Mouse (Mus musculus) liver, adult (tissue): ENCODE measurements around the gene Polr3gl.

Experiments
- GATA4 ChIP-seq: IDR thresholded peaks from 2 replicates; pipeline ENCODE4 v1.6.1; 2014; ENCODE audit warnings: mild to moderate bottlenecking, low read length; ENCODE audit not compliant: insufficient replicate concordance

Polr3gl gene

DNA sequence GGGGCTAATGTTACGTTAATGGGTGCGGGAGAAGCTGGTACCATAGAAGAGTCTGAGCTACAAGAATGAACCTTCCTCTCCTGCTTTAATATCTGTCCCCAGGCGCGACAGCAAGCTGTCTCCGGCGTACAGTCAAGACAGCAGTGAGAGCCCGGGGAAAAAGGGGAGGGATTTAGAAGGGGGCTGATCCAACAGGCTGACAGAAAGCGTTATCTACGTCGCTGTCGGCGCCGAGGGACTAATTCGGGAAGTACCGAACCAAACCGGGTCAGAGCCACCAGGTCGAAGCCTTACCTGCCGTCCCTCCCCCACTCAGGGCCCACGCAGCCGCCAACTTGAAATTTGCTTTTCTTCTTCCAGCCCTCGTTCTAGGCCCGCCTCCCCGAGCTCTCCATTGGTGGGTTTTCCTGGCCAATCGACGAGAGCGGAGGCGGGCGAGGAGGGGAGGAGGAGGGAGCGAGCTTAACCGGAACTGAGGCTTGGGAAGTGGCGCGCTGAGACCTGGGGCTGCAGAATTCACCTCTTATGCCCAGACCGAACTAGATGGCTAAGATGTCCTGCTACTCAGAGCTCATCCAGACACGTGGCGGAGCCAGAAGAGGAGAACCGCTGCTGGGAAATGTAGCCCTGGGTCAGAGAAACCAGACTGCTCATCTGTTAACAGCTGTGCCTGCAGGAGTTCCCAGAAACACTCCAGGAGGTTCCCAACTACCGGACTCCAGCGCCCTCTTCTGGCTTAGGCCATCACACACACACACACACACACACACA, at the start of gene Polr3gl:
Gene Polr3gl (minus strand): TSS at position 392 of the 771 bp plus-strand sequence.
- TF ChIP-seq GATA4 = peak; percentile 77; the same call in 1 of the 2 replicates

- no peak for TF ChIP-seq GATA4
Observed at GRCm38 (mm10) chr3:96639219-96639618, 45.2 kb upstream of the Polr3gl start.

DNA sequence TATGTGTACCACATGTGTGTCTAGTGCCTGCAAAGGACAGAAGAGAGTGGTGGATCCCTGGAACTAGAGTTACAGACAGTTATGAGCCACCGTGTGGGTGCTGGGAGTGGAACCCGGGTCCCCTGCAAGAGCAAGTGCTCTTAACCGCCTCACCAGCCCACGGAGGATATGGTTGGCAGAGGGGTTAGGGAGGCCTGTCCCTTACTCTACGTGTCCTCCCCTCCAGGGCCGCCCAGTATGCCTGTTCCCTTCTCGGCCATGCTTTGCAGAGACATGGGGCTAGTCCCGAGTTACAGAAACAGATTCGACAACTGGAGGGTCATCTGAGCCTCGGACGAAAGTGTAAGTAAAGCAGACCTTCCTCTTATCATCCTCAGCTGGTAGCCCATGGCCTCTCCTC, 42.5 kb upstream of the Polr3gl start:
- TF ChIP-seq GATA4 = no peak

- no peak for TF ChIP-seq GATA4
Observed at GRCm38 (mm10) chr3:96635906-96636305, 41.9 kb upstream of the Polr3gl start.

- peak; percentile 55; the same call in 1 of the 2 replicates for TF ChIP-seq GATA4
Observed at GRCm38 (mm10) chr3:96634928-96635879, 41.2 kb upstream of the Polr3gl start, which contains the start of the genes Pex11b and Gm42957. Gene Pex11b (plus strand): TSS chr3:96635376. Gene Gm42957 (plus strand): TSS chr3:96635474.

DNA sequence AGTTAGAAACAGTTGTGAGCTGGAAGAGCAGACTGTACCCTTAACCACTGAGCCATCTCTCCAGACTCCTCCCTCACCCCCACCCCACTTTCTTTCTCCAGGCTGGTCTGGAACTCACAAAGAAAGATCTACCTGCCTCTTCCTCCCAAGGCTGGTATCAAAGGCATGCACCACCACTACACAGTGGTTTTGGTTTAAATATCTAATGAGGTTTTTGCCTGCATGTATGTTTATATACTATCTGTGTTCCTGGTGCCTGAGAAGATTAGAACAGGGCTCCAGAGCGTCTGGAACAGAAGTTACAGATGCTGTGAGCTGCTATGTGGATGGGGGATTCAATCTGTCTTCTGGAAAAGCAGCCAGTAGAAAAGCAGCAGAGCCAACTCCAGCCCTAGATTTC, 40.0 kb upstream of the Polr3gl start:
- TF ChIP-seq GATA4 = no peak

GRCm38 (mm10) chr3:96632058-96632457, 38.1 kb upstream of the Polr3gl start:
- TF ChIP-seq GATA4 = no peak

GRCm38 (mm10) chr3:96629729-96630600, 36.0 kb upstream of the Polr3gl start, which contains the start of gene Rbm8a:
Gene Rbm8a (plus strand): TSS chr3:96629933.
- TF ChIP-seq GATA4 = 0 out of 2 replicates have a peak, but pooled peaks have one; percentile 10

GRCm38 (mm10) chr3:96623201-96623600, 29.2 kb upstream of the Polr3gl start:
- no peak for TF ChIP-seq GATA4

DNA sequence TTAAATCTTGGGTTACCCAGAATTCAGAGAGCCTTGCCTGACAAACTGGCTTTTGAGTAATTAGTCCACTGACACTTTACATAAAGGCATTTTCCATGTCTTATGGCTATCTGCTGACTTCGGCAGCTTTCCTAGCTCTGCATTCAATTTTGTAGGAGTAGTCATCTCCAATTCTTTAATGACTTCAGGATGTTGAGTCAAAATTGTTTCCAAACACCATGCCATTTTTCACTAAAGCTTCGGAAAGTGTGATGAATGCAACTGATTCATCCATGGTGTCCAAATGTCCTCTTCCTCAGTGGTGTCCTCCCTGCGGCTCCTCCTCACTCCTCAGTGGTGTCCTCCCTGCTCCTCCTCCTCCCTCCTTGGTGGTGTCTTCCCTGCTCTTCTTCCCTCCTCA, 24.0 kb upstream of the Polr3gl start:
- no peak for TF ChIP-seq GATA4

DNA sequence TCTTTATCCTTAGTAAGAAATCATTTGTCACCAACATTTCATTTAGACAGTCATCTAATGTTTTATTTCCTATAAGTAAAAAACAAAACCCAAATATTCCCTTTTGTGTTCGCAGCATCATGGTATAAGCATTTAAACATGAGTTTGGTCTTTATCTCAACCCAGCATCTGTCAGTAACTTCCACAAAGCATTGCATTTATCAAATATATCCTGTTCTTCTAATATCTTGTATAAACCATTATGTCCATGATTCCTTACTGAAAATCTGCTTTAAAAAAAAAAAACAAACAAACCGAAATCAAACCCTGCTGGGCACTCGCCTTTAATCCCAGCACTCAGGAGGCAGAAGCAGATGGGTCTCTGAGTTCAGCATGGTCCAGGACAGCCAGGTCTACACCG, 12.6 kb upstream of the Polr3gl start:
- TF ChIP-seq GATA4 = no peak

DNA sequence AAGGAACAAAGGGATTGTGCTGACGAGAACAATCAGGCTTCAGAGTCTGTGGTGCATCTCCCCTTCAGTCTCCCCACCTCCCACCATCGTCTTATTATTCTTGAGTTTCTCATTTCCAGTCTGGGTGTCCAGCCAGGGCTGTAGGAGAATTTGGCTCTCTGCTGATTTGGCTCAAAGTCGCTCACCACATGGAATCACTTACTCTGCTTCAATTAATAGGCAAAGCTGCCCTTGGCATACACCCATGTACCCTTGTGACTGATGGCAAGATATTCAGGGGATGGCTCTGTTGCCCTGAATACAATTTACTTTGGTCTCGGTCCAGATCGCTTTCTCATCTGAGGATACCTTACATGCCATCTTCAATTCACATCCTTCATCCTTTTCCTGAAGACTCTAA, 9.3 kb upstream of the Polr3gl start:
- TF ChIP-seq GATA4 = no peak

- TF ChIP-seq GATA4 = no peak
Observed at GRCm38 (mm10) chr3:96602704-96603084, 8.7 kb upstream of the Polr3gl start.

DNA sequence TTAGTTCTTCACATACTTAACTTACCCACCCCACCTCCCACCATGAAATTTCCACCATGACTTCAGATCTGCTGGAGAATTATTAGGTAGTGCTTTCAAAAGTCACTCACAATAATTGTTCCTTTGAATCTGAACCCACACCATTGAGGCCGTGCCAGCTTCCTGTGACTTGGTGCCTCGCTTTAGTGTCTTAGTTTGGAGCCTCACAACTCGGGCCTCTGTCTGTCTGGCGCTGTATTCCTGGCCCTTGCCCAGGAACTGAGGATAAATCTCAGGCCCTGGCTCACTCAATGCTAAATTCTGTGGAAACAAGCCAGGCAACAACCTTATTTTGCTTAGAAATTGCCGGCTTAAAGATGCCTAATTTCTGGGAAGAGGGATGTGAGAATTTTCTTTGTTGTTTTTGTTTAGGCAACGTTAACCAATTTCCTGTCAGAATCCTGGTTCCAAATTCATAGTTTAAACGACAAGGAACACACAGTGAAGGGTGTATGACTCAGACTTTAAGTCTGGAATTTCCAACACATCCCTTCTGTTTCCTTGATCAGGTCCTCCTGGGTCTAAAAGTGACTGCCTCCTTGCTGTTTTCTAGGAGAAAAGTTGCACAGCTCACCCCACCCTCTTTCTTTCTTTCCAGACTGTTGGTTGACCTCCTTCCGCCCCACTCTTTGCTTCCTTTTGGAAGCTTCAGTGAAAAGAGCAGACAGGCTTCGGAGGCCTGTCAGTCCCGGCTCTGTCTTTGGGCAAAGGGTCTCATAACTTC, 8.1 kb upstream of the Polr3gl start:
- TF ChIP-seq GATA4 = no peak
